Mouse (Mus musculus) heart, adult 9 months (tissue): ENCODE measurements around the gene Scgb2b17.
"Not testable (repeated sequence)": the region's sequence is repeated elsewhere in the genome, so short reads cannot be mapped to it uniquely, and the experiment has no call there.

Experiments
- DNase-seq, 2 experiments: peaks; one replicate each; pipeline ENCODE4 v3.0.0; 2022; ENCODE audit warnings: low spot score in 2 of 2

The Scgb2b17 gene

DNA sequence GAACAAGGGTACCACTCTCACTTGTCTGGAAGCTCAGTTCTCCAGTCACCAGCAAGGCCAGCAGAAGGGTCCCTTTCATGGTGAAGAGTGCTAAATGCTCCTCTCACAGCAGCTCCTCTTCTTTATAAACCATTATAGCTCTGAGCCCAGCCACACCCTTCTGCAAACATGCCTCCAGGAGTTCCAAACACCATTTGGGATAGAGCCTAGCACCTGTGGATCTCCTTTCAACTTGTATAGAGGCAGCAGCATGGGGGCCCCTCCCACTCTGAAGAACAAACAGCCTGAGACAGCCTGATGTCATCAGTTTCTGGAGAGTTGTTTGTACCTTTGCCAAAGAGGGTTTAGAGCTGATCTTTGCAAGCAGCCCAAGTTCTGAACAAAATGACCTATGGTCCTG lies at the start of gene Scgb2b17:
Scgb2b17 (minus strand) TSS at position 101 of the 400 bp plus-strand sequence.
- DNase-seq = not testable (repeated sequence)

DNA sequence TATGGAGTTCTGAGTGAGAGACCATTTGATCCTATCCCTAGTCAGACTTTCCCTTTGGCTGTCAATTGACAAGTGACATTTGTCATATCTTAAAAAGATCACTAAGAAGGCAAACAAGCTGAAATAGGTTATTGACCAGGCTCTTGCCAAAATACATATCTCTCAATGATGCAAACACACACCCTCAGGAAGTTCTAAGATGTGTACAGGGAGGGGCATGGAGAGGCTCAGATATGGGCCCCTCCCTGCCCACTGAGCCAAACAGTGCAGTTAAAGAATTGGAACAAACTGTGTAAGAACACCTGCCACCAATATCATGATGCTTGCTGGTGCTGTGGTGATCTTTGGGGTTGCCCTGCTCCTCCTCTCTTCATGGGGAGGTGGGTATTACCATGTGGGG lies 6.8 kb upstream of the Scgb2b17 start, which contains the start of gene Scgb1b17:
Scgb1b17 (plus strand) TSS at position 301 of the 400 bp plus-strand sequence.
- DNase-seq = not testable (repeated sequence)
